Mouse (Mus musculus) neural tube, embryonic 12.5 days (tissue): Measurements from ENCODE around the gene Gsdme. TPM values are rescaled to one million over a fixed set of nuclear protein-coding genes. Genes with fewer than 3 reads are reported as not detected.

ENCODE experiments used
- ATAC-seq: fragments of 200-750 bp; cut with Nextera tagmentation; 2 replicates; pipeline ENCODE4 v1.8.0; 2017; ENCODE audit warnings: low read depth, mild to moderate bottlenecking, moderate TSS enrichment, moderate library complexity; ENCODE audit not compliant: low FRiP score
- H3K27ac ChIP-seq: fragments of 300-500 bp; sonication (generic); 2 replicates; pipeline ENCODE4 v1.5.1; 2016
- H3K27me3 ChIP-seq: fragments of 300-500 bp; sonication (generic); replicated peaks from 2 replicates; pipeline ENCODE4 v1.6.1; 2016; ENCODE audit warnings: mild to moderate bottlenecking
- H3K36me3 ChIP-seq: fragments of 300-500 bp; sonication (generic); 2 replicates; pipeline ENCODE4 v1.6.1; 2016; ENCODE audit warnings: mild to moderate bottlenecking
- H3K4me1 ChIP-seq: fragments of 300-500 bp; sonication (generic); 2 replicates; pipeline ENCODE4 v1.6.1; 2016
- H3K4me2 ChIP-seq: fragments of 300-500 bp; sonication (generic); replicated peaks from 2 replicates; pipeline ENCODE4 v1.6.1; 2016; ENCODE audit warnings: mild to moderate bottlenecking
- H3K4me3 ChIP-seq: fragments of 300-500 bp; sonication (generic); 2 replicates; pipeline ENCODE4 v1.5.1; 2016
- H3K9ac ChIP-seq: fragments of 300-500 bp; sonication (generic); 2 replicates; pipeline ENCODE4 v1.6.1; 2016; ENCODE audit warnings: mild to moderate bottlenecking
- H3K9me3 ChIP-seq: fragments of 300-500 bp; sonication (generic); 2 replicates; pipeline ENCODE4 v1.6.1; 2016; ENCODE audit warnings: mild to moderate bottlenecking
- WGBS: fragments of 180-500 bp; shearing (Covaris S2); methylation state at CpG from one replicate; pipeline ENCODE4 v1.1.7; 2016; 5-methylcytosine and 5-hydroxymethylcytosine counted together
- polyA plus RNA-seq: library from polyadenylated mRNA; unstranded; fragments of >200 nt; fragmentation: Nextera tagmentation; extraction: Ambion mirVana; gene quantifications from 2 replicates; pipeline ENCODE4 v1.2.1, GENCODE M21; 2016

Gsdme gene
- polyA plus RNA-seq, 1 experiment from 2014 or later, result 52.7 TPM

DNA sequence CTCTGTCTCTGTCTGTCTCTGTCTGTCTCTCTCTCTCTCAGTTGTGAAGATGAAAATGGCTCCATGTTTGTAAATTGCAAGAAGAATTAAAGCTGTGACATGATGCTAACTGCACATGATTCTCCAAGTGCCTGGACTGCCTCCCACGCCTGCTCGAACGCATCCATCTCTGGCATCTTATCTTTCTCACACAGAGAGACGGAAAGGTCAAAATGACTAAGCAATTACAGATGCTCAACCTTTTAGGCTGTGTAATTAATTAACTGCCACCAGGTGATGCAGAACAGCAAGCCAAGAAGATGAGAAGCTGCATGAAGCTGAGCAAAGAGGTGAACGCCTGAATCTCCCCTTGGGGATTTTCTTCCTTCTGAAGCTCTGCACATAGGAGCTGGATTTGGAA is 23.2 kb downstream of the Gsdme start:
- 84% methylated on average over 5 of the region's 5 CpGs for WGBS
- Histone ChIP-seq H3K9me3 (no peaks in the 10 kb centered on the region), H3K4me2 (no peak overlapping the region), H3K4me1 (no peaks in the 10 kb centered on the region), H3K27ac (no peak overlapping the region), H3K27me3 (no peaks in the 10 kb centered on the region), H3K36me3 (no peaks in the 10 kb centered on the region), H3K9ac (no peak overlapping the region), H3K4me3 (no peak overlapping the region)
- no peak for ATAC-seq

- Histone ChIP-seq H3K4me2 (no peak overlapping the region), H3K9ac (no peak overlapping the region), H3K4me1 (no peaks in the 10 kb centered on the region), H3K36me3 (no peaks in the 10 kb centered on the region), H3K9me3 (no peaks in the 10 kb centered on the region), H3K27ac (no peak overlapping the region), H3K27me3 (no peaks in the 10 kb centered on the region), H3K4me3 (no peak overlapping the region)
- 85% methylated on average over 2 of the region's 2 CpGs for WGBS
- ATAC-seq, result no peak
Observed at GRCm38 (mm10) chr6:50239902-50240301, 23.8 kb downstream of the Gsdme start.

- H3K27ac ChIP-seq, result no peak overlapping the region
- H3K27me3 ChIP-seq, result no peaks in the 10 kb centered on the region
- H3K9ac ChIP-seq, result no peak overlapping the region
- no peaks in the 10 kb centered on the region for H3K36me3 ChIP-seq
- H3K4me1 ChIP-seq, result no peaks in the 10 kb centered on the region
- no peak for ATAC-seq
- no peaks in the 10 kb centered on the region for H3K9me3 ChIP-seq
- whole genome bisulfite sequencing, result 73% methylated on average over 2 of the region's 2 CpGs
- H3K4me2 ChIP-seq, result no peak overlapping the region
- H3K4me3 ChIP-seq, result no peak overlapping the region
Observed at GRCm38 (mm10) chr6:50237963-50238362, 25.7 kb downstream of the Gsdme start.

DNA sequence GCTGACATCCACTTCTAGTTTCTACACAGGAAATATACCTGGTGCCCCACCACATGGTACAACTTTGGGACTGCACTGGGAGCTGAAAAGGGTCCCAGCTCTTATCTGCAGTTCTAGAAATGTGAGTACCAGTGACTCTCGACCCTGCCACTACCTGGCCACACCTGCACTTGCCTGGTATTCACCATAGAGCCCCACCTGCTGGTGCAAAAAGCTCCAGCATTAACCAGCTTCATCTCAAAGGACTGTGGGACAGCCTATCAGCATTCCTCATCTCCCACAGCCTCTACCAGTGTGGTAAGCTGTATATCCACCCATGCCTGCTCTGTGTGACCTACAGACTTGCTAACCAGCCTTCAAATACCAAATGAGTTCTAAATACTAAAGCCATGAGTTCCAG is 30.7 kb downstream of the Gsdme start:
- no peak overlapping the region for H3K27ac ChIP-seq
- H3K27me3 ChIP-seq, result no peaks in the 10 kb centered on the region
- H3K4me1 ChIP-seq, result no peaks in the 10 kb centered on the region
- H3K4me3 ChIP-seq, result no peak overlapping the region
- ATAC-seq, result no peak
- H3K4me2 ChIP-seq, result no peak overlapping the region
- WGBS, result 71% methylated on average over 1 of the region's 1 CpGs
- H3K9me3 ChIP-seq, result no peaks in the 10 kb centered on the region
- no peak overlapping the region for H3K9ac ChIP-seq
- no peaks in the 10 kb centered on the region for H3K36me3 ChIP-seq

GRCm38 (mm10) chr6:50231288-50231687 is 32.4 kb downstream of the Gsdme start:
- no peaks in the 10 kb centered on the region for H3K9me3 ChIP-seq
- no peak overlapping the region for H3K4me2 ChIP-seq
- no peak for ATAC-seq
- no peak overlapping the region for H3K9ac ChIP-seq
- H3K36me3 ChIP-seq, result no peaks in the 10 kb centered on the region
- no peaks in the 10 kb centered on the region for H3K27me3 ChIP-seq
- WGBS, result 92% methylated on average over 5 of the region's 5 CpGs
- H3K4me1 ChIP-seq, result no peaks in the 10 kb centered on the region
- H3K27ac ChIP-seq, result no peak overlapping the region
- H3K4me3 ChIP-seq, result no peak overlapping the region

GRCm38 (mm10) chr6:50228180-50228579 is 35.5 kb downstream of the Gsdme start:
- H3K4me3 ChIP-seq, result no peak overlapping the region
- ATAC-seq, result no peak
- WGBS, result 75% methylated on average over 5 of the region's 5 CpGs

GRCm38 (mm10) chr6:50225232-50225631 is 38.4 kb downstream of the Gsdme start:
- WGBS, result 88% methylated on average over 5 of the region's 5 CpGs

More at GRCm38 (mm10) chr6:50228180-50228579, 35.5 kb downstream of the Gsdme start:
- no peaks in the 10 kb centered on the region for H3K9me3 ChIP-seq
- no peaks in the 10 kb centered on the region for H3K4me1 ChIP-seq
- H3K9ac ChIP-seq, result no peak overlapping the region
- no peaks in the 10 kb centered on the region for H3K27me3 ChIP-seq
- H3K27ac ChIP-seq, result no peak overlapping the region
- H3K36me3 ChIP-seq, result 0 out of 2 replicates have a peak, but pooled peaks cover 4% of the 10 kb centered on the region
- no peak overlapping the region for H3K4me2 ChIP-seq

GRCm38 (mm10) chr6:50223606-50224005 is 40.1 kb downstream of the Gsdme start:
- no peak overlapping the region for H3K4me2 ChIP-seq
- 0 out of 2 replicates have a peak, but pooled peaks cover 4% of the 10 kb centered on the region for H3K36me3 ChIP-seq
- no peak for ATAC-seq
- H3K9ac ChIP-seq, result no peak overlapping the region
- H3K27me3 ChIP-seq, result no peaks in the 10 kb centered on the region
- H3K9me3 ChIP-seq, result no peaks in the 10 kb centered on the region
- no peaks in the 10 kb centered on the region for H3K4me1 ChIP-seq
- H3K27ac ChIP-seq, result no peak overlapping the region
- H3K4me3 ChIP-seq, result no peak overlapping the region
- WGBS, result 92% methylated on average over 4 of the region's 4 CpGs

More at GRCm38 (mm10) chr6:50225232-50225631, 38.4 kb downstream of the Gsdme start:
- Histone ChIP-seq H3K9ac (no peak overlapping the region), H3K9me3 (no peaks in the 10 kb centered on the region), H3K27ac (no peak overlapping the region), H3K27me3 (no peaks in the 10 kb centered on the region), H3K4me2 (no peak overlapping the region), H3K36me3 (0 out of 2 replicates have a peak, but pooled peaks cover 4% of the 10 kb centered on the region), H3K4me1 (no peaks in the 10 kb centered on the region), H3K4me3 (no peak overlapping the region)
- no peak for ATAC-seq

- Histone ChIP-seq H3K36me3 (0 out of 2 replicates have a peak, but pooled peaks cover 4% of the 10 kb centered on the region), H3K4me3 (no peak overlapping the region), H3K27me3 (no peaks in the 10 kb centered on the region), H3K27ac (no peak overlapping the region), H3K9ac (no peak overlapping the region), H3K4me1 (no peaks in the 10 kb centered on the region), H3K4me2 (no peak overlapping the region), H3K9me3 (no peaks in the 10 kb centered on the region)
- no peak for ATAC-seq
- 75% methylated on average over 5 of the region's 5 CpGs for whole genome bisulfite sequencing
Observed at GRCm38 (mm10) chr6:50222986-50223385, 40.7 kb downstream of the Gsdme start.

- no peak overlapping the region for H3K27ac ChIP-seq
- no peak for ATAC-seq
- H3K27me3 ChIP-seq, result no peaks in the 10 kb centered on the region
- H3K36me3 ChIP-seq, result 0 out of 2 replicates have a peak, but pooled peaks cover 4% of the 10 kb centered on the region
- no peak overlapping the region for H3K4me3 ChIP-seq
- H3K4me2 ChIP-seq, result no peak overlapping the region
- no peak overlapping the region for H3K9ac ChIP-seq
- WGBS, result 79% methylated on average over 5 of the region's 5 CpGs
- H3K4me1 ChIP-seq, result no peaks in the 10 kb centered on the region
- H3K9me3 ChIP-seq, result no peaks in the 10 kb centered on the region
Observed at GRCm38 (mm10) chr6:50222351-50222750, 41.3 kb downstream of the Gsdme start.

GRCm38 (mm10) chr6:50220863-50221262 is 42.8 kb downstream of the Gsdme start:
- no peak overlapping the region for H3K9ac ChIP-seq
- 50% methylated on average over 6 of the region's 6 CpGs for WGBS
- 0 out of 2 replicates have a peak, but pooled peaks cover 4% of the 10 kb centered on the region for H3K36me3 ChIP-seq
- no peaks in the 10 kb centered on the region for H3K4me1 ChIP-seq
- no peak overlapping the region for H3K4me3 ChIP-seq
- no peak overlapping the region for H3K27ac ChIP-seq
- H3K27me3 ChIP-seq, result no peaks in the 10 kb centered on the region
- H3K9me3 ChIP-seq, result no peaks in the 10 kb centered on the region
- no peak for ATAC-seq
- no peak overlapping the region for H3K4me2 ChIP-seq

- H3K27ac ChIP-seq, result no peak overlapping the region
- ATAC-seq, result no peak
- no peaks in the 10 kb centered on the region for H3K4me1 ChIP-seq
- no peak overlapping the region for H3K9ac ChIP-seq
- H3K4me2 ChIP-seq, result no peak overlapping the region
- H3K4me3 ChIP-seq, result no peak overlapping the region
- no peaks in the 10 kb centered on the region for H3K9me3 ChIP-seq
- H3K27me3 ChIP-seq, result no peaks in the 10 kb centered on the region
- 0 out of 2 replicates have a peak, but pooled peaks cover 1% of the 10 kb centered on the region for H3K36me3 ChIP-seq
- 92% methylated on average over 6 of the region's 6 CpGs for whole genome bisulfite sequencing
Observed at GRCm38 (mm10) chr6:50219066-50219465, 44.6 kb downstream of the Gsdme start.

GRCm38 (mm10) chr6:50218628-50219027 is 45.0 kb downstream of the Gsdme start:
- Histone ChIP-seq H3K4me2 (no peak overlapping the region), H3K9ac (no peak overlapping the region), H3K9me3 (no peaks in the 10 kb centered on the region), H3K4me1 (no peaks in the 10 kb centered on the region), H3K4me3 (no peak overlapping the region), H3K36me3 (no peaks in the 10 kb centered on the region), H3K27me3 (no peaks in the 10 kb centered on the region), H3K27ac (no peak overlapping the region)
- WGBS, result 74% methylated on average over 3 of the region's 3 CpGs
- ATAC-seq, result no peak
